Mouse (Mus musculus) Patski (cell line): ENCODE results near the gene Hadh. TPM values are rescaled to one million over a fixed set of nuclear protein-coding genes. Genes with fewer than 3 reads are reported as not detected.

ENCODE experiments used
- ATAC-seq: fragments of 100-300 bp; one replicate; pipeline ENCODE4 v1.8.0; 2021
- CTCF ChIA-PET: fragments of 350-600 bp; sonication (Branson Sonifier 250); formaldehyde crosslinking; loops from one replicate; lab custom pipeline; 2022; ENCODE audit warnings: inconsistent platforms; lab: Charles Lee
- POLR2A ChIA-PET: fragments of 350-600 bp; sonication (Branson Sonifier 250); formaldehyde crosslinking; loops from one replicate; lab custom pipeline; 2022; ENCODE audit warnings: antibody characterized with exemption, inconsistent platforms; lab: Charles Lee
- DNase-seq: peaks from one replicate; pipeline ENCODE4 v3.0.0-alpha.2; 2011; ENCODE audit warnings: low read depth, low spot score
- H3K27me3 ChIP-seq: fragments of 371-371 bp; one replicate; pipeline ENCODE4 v1.5.1; 2021
- CTCF ChIP-seq: fragments of 100-300 bp; IDR thresholded peaks from one replicate; pipeline ENCODE4 v1.5.1; 2021
- in situ Hi-C: fragments of 300-500 bp; cut with MboI; formaldehyde crosslinking; loops from 3 replicates; pipeline ENCODE4 v1.11.1; 2018; ENCODE audit warnings: low pct_unique_long_range_greater_than_20kb, mixed read lengths
- polyA plus RNA-seq: library from polyadenylated mRNA; unstranded; gene quantifications from one replicate; pipeline ENCODE4 v1.2.3, GENCODE M21; 2021

Hadh gene
- 194 TPM for polyA plus RNA-seq

DNA sequence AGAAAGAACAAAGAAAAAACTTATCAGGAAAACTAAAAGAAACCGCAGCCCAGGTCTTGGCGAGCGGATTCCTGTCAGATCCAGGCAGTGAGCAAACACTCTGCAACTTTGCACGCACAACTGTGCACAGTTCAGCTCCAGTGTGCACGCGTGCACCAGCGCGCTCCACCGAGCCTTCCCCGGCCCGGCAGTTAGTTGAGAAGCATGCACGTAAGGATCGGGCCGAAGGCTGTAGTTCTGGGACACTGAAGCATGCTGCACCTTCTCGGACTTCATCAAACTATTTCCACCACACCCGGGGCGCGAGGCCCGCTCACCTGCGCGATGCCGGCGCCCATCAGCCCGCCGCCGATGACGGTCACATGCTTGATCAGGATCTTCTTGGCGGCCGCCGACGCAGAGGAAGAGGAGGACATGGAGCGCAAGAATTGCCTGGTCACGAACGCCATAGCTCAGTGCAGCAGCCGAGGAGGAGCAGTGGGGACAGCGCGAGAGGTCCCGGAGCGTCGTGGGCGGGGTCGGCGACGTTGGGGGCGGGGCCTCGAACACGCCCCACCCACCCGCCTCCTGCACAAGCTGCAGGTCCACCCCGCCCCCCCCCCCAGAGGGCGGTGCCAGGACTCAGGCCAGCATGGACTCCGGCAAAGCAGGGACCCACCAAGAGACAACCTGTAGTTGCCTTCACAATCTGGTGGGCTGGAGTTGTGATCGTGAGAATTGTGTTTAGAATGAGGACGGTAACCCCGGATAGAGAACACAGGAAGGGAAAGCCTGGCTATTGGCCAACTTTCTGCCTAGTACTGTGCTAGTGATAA lies at the start of gene Hadh:
Gene Hadh (minus strand): TSS at position 543 of the 815 bp plus-strand sequence.
- H3K27me3 ChIP-seq: no peaks in the 10 kb centered on the region
- no peak for TF ChIP-seq CTCF
- ChIA-PET POLR2A (interaction anchor here (0.6 to 1.2 kb wide), 2 partner anchors 32 to 1529 kb away, joined by 3 to 4 read pairs; no protein-coding TSS in a partner anchor), CTCF (interaction anchor here (0.8 to 2.8 kb wide), 4 partner anchors 11 to 24 kb away, joined by 3 to 19 read pairs (median 4); no protein-coding TSS in a partner anchor)
- ATAC-seq: peak; percentile 93
- in situ Hi-C loops: no loop called here
- peak; percentile 41 for DNase-seq

DNA sequence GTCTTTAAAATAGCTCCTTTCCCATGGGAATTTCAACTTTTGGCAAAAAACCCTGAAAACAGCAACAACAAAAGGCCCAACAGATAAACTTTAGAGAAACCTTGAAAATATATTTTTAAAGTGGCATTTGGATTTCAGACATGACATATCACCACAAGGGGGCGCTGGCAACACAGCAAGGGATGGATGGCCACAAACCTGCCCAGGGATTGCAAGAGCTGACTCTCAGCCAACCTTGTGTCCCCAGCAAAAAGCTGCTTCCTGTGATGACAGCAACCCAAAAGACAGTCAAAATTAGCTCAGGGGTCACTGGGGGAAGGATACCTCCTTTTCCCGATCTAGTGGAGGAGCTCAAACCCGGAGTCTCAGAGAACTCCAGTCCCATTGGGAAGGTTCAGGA lies 48.3 kb upstream of the Hadh start:
- DNase-seq (peak; percentile 37), ATAC-seq (peak; percentile 51)
- CTCF ChIA-PET: interaction anchor here (0.7 to 5.6 kb wide), 43 partner anchors 9 to 267 kb away, joined by 3 to 81 read pairs (median 5); partner anchors contain the start of genes Cyp2u1 and Papss1
- in situ Hi-C loops: no loop called here
- TF ChIP-seq CTCF: peak; percentile 98
- POLR2A ChIA-PET: interaction anchor here (0.8 to 1.8 kb wide), 4 partner anchors 12 to 232 kb away, joined by 3 to 5 read pairs (median 4); partner anchors contain the start of gene Cyp2u1
- no peaks in the 10 kb centered on the region for H3K27me3 ChIP-seq

DNA sequence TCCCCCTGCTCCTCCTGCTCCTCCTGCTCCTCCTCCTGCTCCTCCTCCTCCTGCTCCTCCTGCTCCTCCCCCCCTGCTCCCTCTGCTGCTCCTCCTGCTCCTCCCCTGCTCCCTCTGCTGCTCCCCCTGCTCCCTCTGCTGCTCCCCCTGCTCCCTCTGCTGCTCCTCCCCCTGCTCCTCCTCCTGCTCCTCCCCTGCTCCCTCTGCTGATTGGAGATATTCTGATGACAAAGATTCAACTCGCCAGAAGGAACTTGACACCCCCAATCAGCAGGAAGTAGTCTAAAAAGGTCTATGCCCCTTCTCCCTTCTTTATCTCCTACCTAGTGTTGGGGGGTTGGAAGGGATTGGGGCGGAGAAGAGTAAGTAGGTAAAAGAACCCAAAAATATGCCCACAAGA lies 46.3 kb upstream of the Hadh start:
- no peak for DNase-seq
- CTCF ChIA-PET: interaction anchor here (5.6 kb wide), 1 partner anchor 234 kb away, joined by 81 read pairs; no protein-coding TSS in a partner anchor
- no peak for ATAC-seq
- in situ Hi-C loops: no loop called here
- TF ChIP-seq CTCF: no peak
- POLR2A ChIA-PET: no interaction called here
- H3K27me3 ChIP-seq: no peaks in the 10 kb centered on the region

DNA sequence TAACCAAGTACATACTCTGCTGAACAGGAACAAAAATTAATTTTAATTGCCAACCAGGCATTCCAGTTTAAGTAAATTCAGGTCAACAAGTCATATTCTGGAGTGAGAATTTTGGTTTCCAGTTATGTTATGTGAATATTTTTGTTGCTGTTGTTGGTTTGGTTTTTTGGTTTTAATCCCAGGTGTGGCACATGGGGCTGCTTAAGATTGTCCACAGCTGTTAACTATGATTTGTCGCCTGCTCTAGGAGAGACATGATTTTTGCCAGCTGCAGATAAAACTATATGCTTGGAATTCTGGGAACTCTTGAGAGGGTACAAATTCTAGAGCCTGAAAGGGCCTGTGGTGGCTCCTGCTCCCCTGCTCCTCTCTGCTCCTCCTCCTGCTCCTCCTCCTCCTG lies 45.2 kb upstream of the Hadh start:
- ChIA-PET CTCF (interaction anchor here (1.0 to 1.4 kb wide), 3 partner anchors 12 to 245 kb away, joined by 3 read pairs; no protein-coding TSS in a partner anchor), POLR2A (interaction anchor here (0.9 kb wide), 1 partner anchor 234 kb away, joined by 6 read pairs; no protein-coding TSS in a partner anchor)
- no peak for ATAC-seq
- TF ChIP-seq CTCF: no peak
- no peaks in the 10 kb centered on the region for H3K27me3 ChIP-seq
- in situ Hi-C loops: no loop called here
- no peak for DNase-seq

DNA sequence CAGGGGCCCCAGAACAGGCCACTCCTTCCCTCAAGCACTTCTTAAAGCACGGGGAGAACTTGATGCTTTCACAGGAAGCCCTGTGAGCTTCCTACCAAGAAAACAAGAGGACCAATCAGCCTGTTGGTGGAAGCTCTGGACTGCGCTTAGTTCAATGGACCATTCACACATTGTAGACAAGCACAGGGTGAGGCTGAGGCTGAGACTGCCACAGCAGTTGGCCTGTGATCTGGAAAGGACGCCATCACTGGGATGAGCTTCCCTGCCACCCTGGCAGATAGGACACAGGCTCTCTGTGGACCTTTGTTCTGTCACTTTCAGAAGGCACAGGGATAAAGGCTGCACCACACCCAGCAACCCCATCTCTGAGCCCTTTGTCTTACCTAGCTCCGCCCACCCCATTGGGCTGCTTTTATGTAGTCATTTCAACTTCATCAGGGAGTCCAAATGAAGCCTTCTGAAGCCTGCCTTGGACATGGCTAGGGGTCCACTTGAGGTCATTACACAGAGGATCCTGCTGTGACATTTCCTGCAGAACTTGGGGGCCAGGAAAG lies 44.1 kb upstream of the Hadh start:
- no peak for TF ChIP-seq CTCF
- no peaks in the 10 kb centered on the region for H3K27me3 ChIP-seq
- ChIA-PET POLR2A (interaction anchor here (0.6 kb wide), 1 partner anchor 559 kb away, joined by 3 read pairs; no protein-coding TSS in a partner anchor), CTCF (interaction anchor here (1.0 to 1.4 kb wide), 4 partner anchors 12 to 246 kb away, joined by 3 read pairs; no protein-coding TSS in a partner anchor)
- DNase-seq (no peak), ATAC-seq (no peak)
- in situ Hi-C loops: no loop called here

DNA sequence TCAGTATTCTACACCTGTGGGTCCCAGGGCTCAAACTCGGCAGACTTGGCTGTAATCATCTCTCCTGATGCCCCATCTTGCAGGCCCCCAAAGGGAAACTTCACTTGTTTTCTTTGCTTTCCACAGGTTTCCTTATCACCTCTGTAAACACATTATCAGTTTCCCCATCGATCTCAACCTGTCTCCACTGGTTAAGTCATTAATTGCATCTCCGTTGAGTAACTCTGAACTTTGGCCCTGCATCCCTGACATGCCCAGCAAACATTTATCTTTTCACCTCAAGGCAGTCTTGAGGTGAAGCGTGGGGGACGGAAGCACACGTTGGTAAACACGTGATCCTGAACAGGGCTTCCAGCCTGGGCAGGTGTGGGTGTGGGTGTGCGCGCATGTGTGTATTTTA lies 40.4 kb upstream of the Hadh start:
- ChIA-PET CTCF (interaction anchor here (1.6 kb wide), 1 partner anchor 8 kb away, joined by 6 read pairs; the partner anchor contains the start of gene Cyp2u1), POLR2A (interaction anchor here (1.4 kb wide), 1 partner anchor 33 kb away, joined by 3 read pairs; no protein-coding TSS in a partner anchor)
- DNase-seq (no peak), ATAC-seq (no peak)
- no peaks in the 10 kb centered on the region for H3K27me3 ChIP-seq
- in situ Hi-C loops: no loop called here
- no peak for TF ChIP-seq CTCF

DNA sequence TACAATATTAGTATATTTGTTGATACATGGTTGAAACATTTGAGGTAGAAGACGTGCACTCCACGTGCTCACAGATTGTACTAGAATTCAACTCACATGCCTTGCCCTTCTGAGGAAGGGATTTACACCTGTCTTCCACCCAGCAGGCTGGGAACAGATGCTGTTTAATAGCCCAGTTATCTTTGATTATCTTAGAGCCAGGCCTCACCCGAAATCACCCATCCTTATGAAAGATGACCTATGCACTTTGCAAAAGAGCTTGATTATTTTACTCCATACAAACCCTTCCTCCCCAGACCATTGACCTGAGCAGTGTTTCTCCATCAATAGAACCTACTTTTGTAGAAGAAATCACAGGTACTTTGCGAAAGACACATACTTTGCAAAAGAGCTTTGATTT lies 38.7 kb upstream of the Hadh start:
- no peak for TF ChIP-seq CTCF
- ATAC-seq (no peak), DNase-seq (no peak)
- CTCF ChIA-PET: interaction anchor here (1.0 to 2.6 kb wide), 5 partner anchors 9 to 243 kb away, joined by 3 to 15 read pairs (median 3); no protein-coding TSS in a partner anchor
- in situ Hi-C loops: no loop called here
- no peaks in the 10 kb centered on the region for H3K27me3 ChIP-seq
- POLR2A ChIA-PET: no interaction called here

DNA sequence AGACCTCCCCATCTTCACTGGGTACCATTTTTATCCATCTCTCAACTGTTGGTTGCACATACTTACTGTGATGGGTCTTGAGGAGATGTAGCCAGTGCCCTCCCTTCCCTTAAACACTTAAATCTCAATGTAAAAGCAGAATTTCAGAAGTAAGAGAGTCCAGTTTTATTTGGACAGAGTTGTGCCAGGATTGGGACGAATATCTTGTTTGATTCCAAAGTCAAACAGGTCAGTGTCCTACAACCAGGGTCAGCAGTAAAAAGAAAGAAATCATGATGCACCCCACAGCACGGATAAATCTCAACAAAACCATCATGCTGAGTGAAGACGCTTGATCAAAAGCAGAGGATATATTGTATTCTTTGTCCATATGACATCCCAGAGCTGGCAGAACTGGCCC lies 35.9 kb upstream of the Hadh start:
- ChIA-PET POLR2A (no interaction called here), CTCF (interaction anchor here (2.0 kb wide), 1 partner anchor 13 kb away, joined by 8 read pairs; no protein-coding TSS in a partner anchor)
- no peak for TF ChIP-seq CTCF
- in situ Hi-C loops: no loop called here
- ATAC-seq: no peak
- no peak for DNase-seq
- H3K27me3 ChIP-seq: no peaks in the 10 kb centered on the region

DNA sequence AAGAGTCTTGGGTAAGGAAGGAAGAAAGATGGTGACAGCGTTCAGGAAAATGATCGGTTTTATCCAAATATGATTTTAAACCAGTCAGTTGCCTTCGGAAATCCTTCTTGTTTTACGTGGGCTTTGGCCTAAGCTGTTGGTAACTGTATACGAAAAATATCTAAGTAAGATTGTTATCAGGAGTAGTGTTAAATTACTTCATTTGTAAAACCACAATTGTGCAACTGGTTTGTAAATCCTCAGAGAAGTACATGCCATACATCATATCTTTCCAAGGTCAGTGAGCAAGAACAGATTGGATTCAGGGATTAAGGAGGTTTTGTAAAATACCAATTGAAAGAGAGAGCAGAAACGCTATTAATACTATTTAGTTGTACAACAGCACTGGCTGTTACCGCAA lies 34.4 kb upstream of the Hadh start:
- ChIA-PET CTCF (interaction anchor here (2.0 kb wide), 1 partner anchor 14 kb away, joined by 13 read pairs; no protein-coding TSS in a partner anchor), POLR2A (interaction anchor here (1.1 kb wide), 1 partner anchor 14 kb away, joined by 5 read pairs; no protein-coding TSS in a partner anchor)
- DNase-seq (no peak), ATAC-seq (no peak)
- no peak for TF ChIP-seq CTCF
- no peaks in the 10 kb centered on the region for H3K27me3 ChIP-seq
- in situ Hi-C loops: no loop called here

DNA sequence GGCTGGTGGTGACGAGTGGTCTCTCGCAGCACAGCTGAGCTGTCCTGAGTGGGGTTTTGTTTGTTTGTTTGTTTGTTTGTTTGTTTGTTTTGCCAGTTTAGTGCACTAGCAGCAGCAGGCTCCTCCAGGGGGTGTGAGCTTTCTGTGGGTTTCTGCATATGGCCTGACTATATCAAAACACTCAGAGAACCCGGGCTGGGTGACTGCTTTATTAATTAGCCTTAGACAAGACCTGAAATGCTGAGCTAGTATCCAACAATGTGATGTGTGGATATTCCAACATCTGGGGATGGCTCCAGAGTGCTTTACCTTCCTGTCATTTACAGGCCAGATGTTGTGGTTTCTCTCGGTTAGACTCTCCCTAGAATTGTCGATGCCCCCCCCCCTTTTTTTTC lies 31.4 kb upstream of the Hadh start:
- H3K27me3 ChIP-seq: no peaks in the 10 kb centered on the region
- ATAC-seq (peak; percentile 19), DNase-seq (no peak)
- in situ Hi-C loops: loop anchor here (5.0 kb wide), 1 partner anchor 249 kb away; no protein-coding TSS in a partner anchor
- no peak for TF ChIP-seq CTCF
- ChIA-PET CTCF (interaction anchor here (1.8 to 2.8 kb wide), 4 partner anchors 10 to 222 kb away, joined by 6 to 16 read pairs (median 8); no protein-coding TSS in a partner anchor), POLR2A (interaction anchor here (0.8 to 1.3 kb wide), 3 partner anchors 17 to 234 kb away, joined by 3 to 4 read pairs (median 3); no protein-coding TSS in a partner anchor)
